Mouse (Mus musculus): ENCODE data around the gene Srsf12. TPM values are rescaled to one million over a fixed set of nuclear protein-coding genes. Genes with fewer than 3 reads are reported as not detected.

Srsf12 gene
- 10 to 100 TPM; 22.1 to 24.8 TPM for total RNA-seq (2021)

DNA sequence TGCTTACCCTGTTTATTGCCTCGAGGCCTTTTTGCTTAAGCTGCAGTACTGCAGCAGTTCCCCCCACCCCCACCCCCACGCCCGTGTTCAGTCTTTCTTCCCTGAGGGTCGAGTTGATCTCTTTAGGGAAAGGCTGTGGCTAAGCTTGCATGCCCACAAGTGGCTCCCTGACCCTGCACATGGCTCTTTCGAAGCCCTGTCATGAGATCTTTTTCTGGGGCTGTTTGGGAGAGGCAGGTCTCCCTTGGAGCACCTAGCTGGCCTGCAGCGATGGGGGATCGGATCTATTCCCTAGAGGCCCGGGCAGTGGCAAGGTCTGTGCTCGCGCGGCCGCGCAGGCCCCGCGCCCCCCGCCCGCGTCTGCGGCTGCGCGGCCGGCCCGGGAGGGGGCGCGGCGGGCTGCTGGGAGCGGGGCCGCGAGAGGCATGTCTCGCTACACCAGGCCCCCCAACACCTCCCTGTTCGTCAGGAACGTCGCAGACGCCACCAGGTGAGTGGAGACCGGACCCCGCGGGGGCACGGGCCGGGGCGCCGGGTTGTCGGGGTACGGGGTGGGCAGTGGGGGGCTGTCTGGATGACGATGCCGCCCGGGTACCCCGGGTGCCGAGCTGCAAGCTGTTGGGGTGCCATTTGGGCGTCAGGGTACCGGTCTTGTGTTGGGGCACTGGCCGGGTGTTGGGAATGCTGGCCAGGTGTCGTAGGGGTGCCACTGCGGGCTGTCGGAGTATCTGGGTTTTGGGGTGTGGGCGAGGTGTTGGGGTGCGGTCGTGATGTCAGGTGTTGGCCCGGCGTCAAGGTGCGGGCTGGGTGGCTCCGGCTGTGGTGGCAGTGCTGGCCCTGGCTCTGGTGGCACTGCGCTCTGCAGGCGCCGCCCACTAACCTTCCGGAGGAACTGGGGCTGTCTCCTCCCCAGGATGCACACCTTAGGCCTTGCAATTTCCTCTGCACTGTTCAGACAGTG is at the start of gene Srsf12:
Srsf12 (plus strand) TSS at position 111 of the 961 bp plus-strand sequence.
- intact Hi-C loops (cut with DNase I) = loop anchor here (2.0 kb wide), 2 partner anchors 40 to 84 kb away; no protein-coding TSS in a partner anchor
- peak; percentile 52 to 53 for DNase-seq (ENCODE audit: low spot score in 2 of 2)

DNA sequence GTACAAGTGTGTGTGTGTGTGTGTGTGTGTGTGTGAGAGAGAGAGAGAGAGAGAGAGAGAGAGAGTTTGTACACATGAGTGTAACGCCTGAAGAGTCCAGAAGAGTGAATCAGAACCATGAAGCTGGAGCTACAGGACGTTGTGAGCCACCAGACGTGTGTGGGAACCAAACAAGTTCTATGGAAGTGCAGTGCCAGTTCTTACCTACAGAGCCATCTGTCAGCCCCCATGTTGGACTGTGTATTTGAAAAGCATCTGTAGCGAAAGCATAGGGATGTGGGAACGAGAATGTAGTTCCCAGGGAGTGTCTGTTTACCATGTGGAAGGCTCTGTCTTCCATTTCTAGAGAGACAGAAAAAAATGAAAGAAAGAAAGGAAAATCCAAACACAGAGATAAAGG is 25.3 kb upstream of the Srsf12 start:
- peak in 1 of 2 experiments; percentile 66 for DNase-seq (ENCODE audit: low spot score in 2 of 2)
- intact Hi-C loops (cut with DNase I) = no loop called here

DNA sequence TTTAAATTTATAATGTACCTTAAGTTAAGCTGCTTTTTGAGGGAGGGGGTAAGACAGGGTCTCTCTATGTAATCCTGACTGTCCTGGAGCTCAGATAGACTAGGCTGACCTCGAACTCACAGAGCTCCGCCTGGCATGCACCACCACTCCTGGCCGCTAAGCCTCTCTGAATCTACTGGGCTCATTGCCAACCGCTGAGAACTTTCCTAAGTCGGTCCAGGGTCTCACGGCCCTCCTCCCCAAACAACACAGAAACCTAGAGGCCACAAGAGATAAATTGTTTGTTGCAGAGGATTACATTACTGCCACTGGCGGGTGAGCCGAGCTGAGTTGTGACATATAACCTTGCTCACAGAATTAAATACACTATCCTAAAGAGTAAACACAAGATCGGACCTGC is 20.6 kb upstream of the Srsf12 start:
- DNase-seq (ENCODE audit: low spot score in 2 of 2) = peak; percentile 16 to 18
- intact Hi-C loops (cut with DNase I) = loop anchor here (5.0 kb wide), 1 partner anchor 156 kb away; the partner anchor contains the start of gene Ube2j1

DNA sequence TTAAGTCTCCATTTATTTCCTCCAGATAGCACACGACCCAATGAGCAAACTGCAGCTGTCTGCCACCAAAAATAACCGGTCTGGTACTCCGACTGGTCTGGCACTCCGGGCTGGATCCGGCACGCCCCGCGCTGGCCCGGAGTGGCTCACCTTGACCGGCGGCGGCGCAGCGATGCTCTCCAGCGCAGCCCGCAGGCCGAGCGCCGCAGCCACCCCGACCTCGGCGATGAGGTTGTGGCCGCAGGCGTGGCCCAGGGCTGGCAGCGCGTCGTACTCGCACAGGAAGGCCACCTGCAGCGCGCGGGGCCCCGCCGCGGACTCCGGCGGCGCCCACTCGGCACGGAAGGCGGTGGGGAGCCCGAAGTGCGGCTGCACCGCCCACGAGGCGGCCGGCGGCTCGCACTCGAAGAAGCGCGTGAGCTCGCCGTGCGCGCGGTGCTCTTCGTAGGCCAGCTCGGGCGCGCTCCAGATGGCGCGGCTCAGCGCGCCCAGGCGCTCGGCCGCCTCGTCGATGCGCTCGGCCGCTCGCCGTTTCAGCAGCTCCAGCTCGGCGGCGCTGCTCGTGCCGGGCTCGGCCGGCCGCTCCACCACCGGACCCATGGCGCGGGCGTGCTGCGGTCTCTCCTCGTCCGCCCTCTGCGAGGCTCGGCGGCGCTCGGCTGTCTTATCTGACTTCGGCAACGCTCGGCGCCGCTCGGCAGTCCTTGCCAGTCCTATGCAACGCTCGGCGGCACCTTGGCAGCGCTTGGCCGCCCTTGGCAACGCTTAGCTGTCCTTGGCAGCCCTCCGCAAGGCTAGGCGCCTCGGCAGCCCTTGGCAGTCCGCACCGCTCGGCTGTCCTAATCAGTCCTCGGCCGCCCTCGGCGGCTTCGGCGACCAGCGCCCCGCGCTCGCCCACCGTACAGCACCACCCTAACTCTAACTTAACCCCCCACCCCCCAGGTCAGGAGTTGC is 19.7 kb upstream of the Srsf12 start:
- peak; percentile 83 to 85 for DNase-seq (ENCODE audit: low spot score in 2 of 2)
- intact Hi-C loops (cut with DNase I) = loop anchor here (1.0 to 5.0 kb wide), 2 partner anchors 58 to 157 kb away; partner anchors contain the start of gene Ube2j1

DNA sequence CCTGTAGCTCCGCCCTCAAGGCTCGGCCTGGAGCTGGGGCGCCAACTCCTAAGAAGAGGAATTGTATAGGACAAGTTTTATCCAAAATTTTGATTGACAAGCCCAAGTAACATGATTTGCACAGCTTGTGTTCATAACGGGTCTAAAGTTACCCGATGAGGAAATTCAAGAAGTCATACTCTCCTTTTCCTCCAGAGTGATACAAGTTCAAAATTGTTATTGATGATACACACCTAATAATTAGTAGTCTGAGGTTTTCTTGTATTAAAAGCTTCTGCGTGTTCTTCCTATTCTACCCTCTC is 19.1 kb upstream of the Srsf12 start, which contains the start of gene Pm20d2:
Pm20d2 (minus strand) TSS at position 3 of the 302 bp plus-strand sequence.
- DNase-seq (ENCODE audit: low spot score in 2 of 2) = no peak
- intact Hi-C loops (cut with DNase I) = loop anchor here (1.0 to 5.0 kb wide), 2 partner anchors 58 to 157 kb away; partner anchors contain the start of gene Ube2j1

DNA sequence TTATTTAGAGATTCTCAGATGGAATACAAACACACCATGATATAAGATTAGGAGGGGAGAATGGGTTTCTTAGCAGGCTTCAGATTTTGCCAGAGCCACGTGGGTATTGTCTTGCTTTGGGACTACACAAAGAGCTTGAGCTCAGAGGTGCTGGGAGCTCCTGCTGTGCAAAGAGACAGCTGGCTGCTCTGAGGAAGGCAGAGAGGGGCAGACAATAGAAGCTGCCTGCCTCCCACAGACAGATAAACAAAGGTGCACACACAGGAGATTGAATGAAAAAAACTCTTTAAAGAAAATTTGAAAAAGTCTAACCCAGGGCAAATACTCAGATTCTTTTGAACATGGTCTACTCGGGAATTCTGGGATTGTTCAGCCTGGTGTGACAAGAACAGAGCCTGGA is 10.7 kb upstream of the Srsf12 start:
- intact Hi-C loops (cut with DNase I) = no loop called here
- no peak for DNase-seq (ENCODE audit: low spot score in 2 of 2)

DNA sequence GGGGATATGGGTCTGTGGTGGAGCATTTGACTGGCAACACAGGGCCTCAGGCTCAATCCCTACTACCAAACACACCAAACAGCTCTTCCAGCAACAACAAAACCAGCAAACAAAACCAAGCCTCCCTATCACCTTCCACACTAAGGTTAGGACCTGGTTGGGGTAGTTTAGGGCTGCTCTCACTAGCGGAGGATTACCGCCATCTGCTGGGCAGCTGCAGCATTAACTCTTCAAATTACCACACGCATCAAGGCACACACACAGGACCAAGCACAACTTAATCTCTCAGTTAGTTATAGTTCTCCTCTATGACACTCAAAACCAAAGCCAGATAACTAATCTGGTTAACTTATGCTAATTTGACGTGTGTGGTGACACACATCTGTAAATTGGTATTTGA is 4.1 kb upstream of the Srsf12 start:
- intact Hi-C loops (cut with DNase I) = loop anchor here (1.0 kb wide), 1 partner anchor 80 kb away; no protein-coding TSS in a partner anchor

DNA sequence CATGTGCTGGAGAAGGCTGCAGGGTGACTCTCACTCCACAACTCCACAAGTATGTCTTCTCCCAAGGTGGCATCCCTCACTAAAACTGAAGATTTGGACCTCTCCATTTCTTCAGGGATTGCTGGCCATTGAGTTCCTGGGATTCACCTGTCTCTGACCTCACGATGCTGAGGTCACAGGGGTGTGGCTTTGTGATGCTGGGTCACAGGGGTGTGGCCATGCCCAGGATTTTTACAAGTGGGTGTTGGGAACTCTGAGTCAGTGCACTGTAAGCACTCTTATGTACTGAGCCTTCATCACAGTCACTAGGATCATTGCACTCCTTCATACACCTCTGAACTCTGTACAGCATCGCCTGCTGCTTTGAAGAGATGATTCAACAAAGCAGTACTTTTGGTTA is 1.2 kb upstream of the Srsf12 start:
- intact Hi-C loops (cut with DNase I) = no loop called here
- no peak for DNase-seq (ENCODE audit: low spot score in 2 of 2)

More for the DNA sequence above, 4.1 kb upstream of the Srsf12 start:
- DNase-seq (ENCODE audit: low spot score in 2 of 2) = peak; percentile 34 to 57

DNA sequence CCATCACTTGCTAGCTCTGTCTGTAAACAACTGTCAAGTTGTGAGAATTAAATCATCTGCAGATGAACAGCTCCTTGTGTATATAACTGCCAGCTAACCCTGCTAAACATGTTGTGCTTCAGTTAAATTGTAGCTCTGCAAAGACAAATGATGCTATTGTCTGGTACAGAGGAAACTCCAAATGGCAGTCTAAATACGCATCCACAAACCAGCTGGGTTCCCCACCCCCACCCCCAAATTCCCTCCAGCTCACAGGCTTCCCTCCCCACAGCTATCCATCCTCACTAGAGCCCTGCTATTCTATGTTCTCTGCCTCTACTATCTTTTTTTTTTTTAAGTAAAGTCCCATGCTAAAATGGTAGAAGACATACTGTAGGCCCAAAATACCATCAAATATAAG is 13.1 kb downstream of the Srsf12 start:
- no peak for DNase-seq (ENCODE audit: low spot score in 2 of 2)
- intact Hi-C loops (cut with DNase I) = no loop called here

DNA sequence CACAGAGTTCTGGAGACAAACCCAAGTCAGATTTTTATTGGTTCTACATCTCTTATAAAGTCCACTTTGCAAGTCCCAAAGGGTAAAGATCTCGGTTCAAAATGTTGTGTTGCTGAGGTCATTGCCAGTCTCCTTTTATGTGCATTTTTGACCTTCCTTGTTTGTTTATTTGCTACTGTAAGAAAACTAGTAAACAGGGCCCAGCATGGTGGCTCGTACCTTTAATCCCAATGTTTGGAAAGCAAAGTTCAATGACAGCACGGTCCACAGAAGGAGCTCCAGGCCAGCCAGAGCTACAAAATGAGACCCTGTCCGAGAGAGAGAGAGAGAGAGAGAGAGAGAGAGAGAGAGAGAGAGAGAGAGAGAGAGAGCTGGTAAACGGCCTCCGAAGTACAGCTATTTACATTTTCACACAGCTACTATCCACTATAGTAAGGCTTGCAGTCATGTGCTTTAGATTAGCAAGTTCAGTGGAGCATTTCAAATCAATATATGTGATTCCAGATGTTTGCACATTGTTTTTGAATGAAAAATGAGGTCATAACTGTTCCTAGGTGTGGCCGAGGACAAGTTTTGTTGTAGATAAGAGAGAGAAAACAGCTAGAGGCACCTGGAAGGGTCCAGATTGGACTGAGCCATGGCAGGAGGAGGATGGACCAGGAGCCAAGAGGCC is 15.3 kb downstream of the Srsf12 start:
- no peak for DNase-seq (ENCODE audit: low spot score in 2 of 2)
- intact Hi-C loops (cut with DNase I) = no loop called here

DNA sequence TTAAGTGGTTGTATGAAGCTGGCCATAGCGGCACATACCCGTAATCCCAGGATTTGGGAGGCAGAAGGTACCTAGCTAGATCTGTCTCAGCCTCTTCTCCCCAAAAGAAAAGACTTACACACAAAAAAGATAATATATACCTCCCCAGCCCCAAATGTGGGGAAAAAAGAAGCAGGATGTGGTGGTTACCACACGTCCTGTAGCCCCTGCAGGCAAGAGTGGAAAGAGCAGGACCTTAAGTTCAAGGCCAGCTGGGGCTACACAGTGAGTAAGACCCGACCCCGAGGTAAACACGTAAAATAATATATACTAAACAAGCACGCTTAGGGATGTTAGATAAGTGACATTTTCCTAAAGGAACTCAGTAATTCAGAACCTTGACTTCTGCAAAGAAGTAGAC is 18.4 kb downstream of the Srsf12 start:
- intact Hi-C loops (cut with DNase I) = no loop called here
- no peak for DNase-seq (ENCODE audit: low spot score in 2 of 2)

DNA sequence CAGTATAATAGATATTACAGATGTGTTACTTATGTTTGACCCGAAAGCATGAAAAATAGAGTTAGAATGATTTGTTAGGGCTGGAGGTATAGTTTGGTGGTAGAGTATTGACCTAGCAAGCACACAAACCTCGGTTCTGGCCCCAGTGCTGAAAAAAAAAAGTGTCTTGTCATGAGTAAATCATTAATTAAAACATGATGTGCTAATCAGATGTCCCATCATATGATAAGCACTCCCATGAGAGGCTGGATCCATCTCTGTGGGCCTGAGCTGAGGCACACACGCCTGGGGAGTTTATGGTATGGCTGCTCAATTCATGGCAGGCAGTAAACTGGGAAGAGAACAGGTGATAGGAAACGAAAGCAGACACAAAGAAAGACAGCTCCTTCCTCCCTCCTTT is 20.8 kb downstream of the Srsf12 start:
- no peak for DNase-seq (ENCODE audit: low spot score in 2 of 2)
- intact Hi-C loops (cut with DNase I) = no loop called here

DNA sequence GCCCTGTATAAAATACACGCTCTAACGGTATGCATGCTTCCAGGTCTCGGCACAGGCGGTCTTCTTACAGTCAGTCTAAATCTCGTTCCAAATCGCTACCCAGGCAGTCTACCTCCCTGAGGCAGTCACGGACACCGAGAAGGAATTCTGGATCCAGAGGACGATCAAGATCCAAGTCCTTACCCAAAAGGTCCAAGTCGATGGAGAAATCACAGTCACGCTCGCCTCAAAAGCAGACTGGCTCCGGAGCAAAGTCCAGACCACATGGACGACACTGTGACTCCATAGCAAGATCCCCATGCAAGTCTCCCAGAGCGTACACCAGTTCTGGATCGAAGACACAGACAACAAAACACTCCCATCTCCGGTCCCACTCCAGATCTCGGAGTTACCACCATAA is 22.1 kb downstream of the Srsf12 start:
- DNase-seq (ENCODE audit: low spot score in 2 of 2) = no peak
- intact Hi-C loops (cut with DNase I) = no loop called here

DNA sequence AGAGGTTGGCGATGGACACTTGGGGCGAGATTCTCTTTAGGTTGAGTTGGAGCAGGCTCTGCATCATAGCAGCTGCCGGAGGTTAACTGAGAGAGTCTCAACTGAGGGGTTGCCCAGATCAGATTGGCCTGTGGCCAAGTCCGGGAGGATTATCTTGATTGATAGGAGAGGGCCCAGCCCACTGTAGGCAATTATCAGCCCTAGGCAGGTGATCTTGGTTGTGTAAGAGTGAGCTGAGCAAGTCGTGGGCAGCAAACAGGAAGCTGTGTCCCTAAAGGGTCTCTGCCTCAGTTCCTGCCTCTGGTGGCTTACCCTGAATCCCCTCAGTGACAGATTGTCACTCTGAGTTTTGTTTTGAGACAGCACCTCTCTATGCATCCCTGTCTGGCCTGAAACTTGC is 33.7 kb downstream of the Srsf12 start:
- intact Hi-C loops (cut with DNase I) = no loop called here
- DNase-seq (ENCODE audit: low spot score in 2 of 2) = no peak

DNA sequence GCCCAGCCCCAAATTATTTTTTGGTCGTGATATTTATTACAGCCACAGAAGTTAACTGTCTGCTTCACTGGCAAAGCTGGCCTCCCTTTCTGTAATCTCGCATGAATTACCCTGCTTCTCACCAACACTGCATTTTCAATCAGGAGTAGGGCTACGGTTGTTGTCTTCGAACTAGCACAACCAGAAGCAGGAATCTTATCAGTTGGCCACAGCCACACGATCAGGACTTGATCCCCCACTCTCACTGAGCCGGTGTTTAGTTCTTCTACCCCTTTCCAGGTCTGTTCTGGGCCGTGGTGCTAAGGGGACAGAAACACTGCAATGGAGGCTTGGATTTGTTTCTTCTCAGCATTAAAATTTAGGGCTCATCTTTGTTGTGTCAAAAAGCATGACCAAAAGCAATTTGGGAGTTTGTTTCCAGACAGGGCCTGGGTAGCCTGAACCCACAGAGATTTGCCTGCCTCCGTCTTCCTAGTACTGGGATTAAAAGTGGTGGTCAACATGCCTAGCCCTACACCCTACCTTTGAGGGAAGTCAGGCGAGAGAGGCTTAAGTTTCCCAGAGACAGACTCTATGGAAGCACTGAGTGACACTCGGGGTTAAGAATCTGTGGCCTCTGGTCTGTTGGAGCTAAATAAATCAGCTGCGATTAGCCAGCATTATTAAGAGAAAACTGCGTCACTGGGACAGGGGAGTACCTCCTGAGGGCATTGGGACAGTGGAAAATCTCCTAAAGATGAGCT is 34.4 kb downstream of the Srsf12 start:
- no peak for DNase-seq (ENCODE audit: low spot score in 2 of 2)
- intact Hi-C loops (cut with DNase I) = no loop called here

DNA sequence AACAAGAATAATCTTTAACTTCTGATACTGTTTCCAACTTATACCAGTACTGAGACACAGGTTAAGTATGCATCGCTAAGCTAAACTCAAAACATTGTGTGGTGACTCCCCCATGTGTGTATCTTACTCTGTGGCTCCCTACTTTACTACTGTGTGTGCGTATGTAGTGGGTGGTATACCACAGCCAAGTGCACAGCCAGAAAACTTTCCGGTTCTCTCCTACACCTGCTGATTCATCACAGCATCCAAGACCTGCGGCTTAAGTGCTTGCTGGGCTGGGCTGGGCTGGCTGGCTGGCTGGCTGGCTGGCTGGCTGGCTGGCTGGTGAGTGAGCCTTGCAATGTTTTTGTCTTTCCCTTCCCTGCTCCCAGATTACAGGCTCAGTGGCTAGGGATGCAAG is 35.1 kb downstream of the Srsf12 start:
- peak in 1 of 2 experiments; percentile 69 for DNase-seq (ENCODE audit: low spot score in 2 of 2)
- intact Hi-C loops (cut with DNase I) = no loop called here

DNA sequence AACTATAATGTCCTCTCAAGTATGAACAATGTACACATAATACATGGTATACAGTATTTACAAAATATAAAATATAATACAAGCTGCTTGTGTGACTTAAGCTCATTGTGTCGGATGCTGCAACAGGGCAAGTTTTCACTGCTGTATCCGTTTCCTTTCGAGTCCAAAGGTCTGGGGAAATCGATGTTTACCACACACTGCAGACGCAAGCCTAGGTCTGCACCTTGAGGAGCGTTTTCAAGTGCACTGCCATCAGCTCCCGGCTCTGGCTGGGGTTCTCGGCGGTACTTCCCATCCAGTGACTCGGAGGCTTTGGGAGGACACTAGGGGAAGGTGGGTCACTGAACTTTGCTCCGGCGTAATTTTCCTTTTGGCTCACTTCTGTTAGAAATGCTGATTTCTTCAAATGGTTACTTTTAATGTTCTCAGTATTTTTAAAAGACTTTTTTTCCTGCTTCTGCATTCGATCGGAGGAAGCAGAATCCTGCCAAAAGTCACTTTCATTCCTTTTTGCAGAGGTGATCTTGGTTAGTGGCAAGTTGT is 37.1 kb downstream of the Srsf12 start:
- DNase-seq (ENCODE audit: low spot score in 2 of 2) = no peak
- intact Hi-C loops (cut with DNase I) = no loop called here

DNA sequence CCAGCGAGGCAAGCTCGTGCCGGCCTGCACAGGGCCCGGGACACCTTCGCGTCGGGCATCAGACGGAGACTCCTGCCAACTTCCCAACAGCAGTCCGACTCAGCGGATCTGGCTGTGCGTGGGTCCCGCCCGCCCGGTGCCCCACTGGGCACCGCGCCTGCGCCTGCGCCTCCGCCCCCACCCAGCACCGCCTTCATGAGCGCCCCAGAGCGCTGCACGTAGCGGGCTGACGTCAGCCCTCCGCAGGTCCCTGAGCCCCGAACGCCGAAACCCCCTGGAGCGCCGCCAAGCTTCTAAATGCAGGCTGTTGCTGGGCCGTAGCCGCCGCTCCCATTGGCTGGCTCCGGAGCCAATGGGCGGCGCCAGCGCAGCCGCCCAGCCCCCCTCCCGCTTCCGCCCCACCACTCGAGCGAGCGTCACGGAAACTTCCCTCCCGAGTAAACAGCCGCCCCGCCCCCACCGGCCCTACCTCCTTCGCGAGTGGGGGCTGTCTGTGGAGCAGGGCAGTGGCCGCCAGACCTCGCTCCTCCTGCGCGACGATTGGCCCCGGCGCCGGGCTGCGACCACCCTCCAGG is 38.8 kb downstream of the Srsf12 start:
- peak; percentile 99 for DNase-seq (ENCODE audit: low spot score in 2 of 2)
- intact Hi-C loops (cut with DNase I) = loop anchor here (1.0 to 2.0 kb wide), 3 partner anchors 39 to 217 kb away; partner anchors contain the start of genes Pm20d2, Srsf12 and Ube2j1
